Mouse (Mus musculus): ENCODE results near the gene Kcp. TPM values are rescaled to one million over a fixed set of nuclear protein-coding genes. Genes with fewer than 3 reads are reported as not detected.

Kcp gene
- polyA plus RNA-seq, 1 experiment from 2014 or later = 18.9 TPM

- Histone ChIP-seq H3K9ac (peak overlapping the region; percentile 21; the same call in 1 of the 2 replicates), H3K27me3 (replicated peaks) (peaks cover 5% of the 10 kb centered on the region), H3K4me1 (peaks cover 9% of the 10 kb centered on the region), H3K4me3 (peak overlapping the region; percentile 37), H3K9me3 (no peaks in the 10 kb centered on the region), H3K4me2 (peak overlapping the region; percentile 52), H3K27ac (no peak overlapping the region), H3K36me3 (replicated peaks) (peaks cover 5% of the 10 kb centered on the region; the same call in 1 of the 2 replicates)
- ATAC-seq (replicated peaks) = peak; percentile 84
- 3% methylated on average over 33 of the region's 33 CpGs for WGBS
Measured at GRCm38 (mm10) chr6:29473941-29474691, 33.6 kb downstream of the Kcp start.

- H3K4me3 ChIP-seq = no peak within 1 kb of the TSS
- H3K4me1 ChIP-seq = peaks cover 19% of the 10 kb centered on the region
- no peak for ATAC-seq (replicated peaks)
- WGBS = 85% methylated on average over 4 of the region's 4 CpGs
- H3K27ac ChIP-seq = no peak within 1 kb of the TSS
- H3K27me3 ChIP-seq (replicated peaks) = peaks cover 5% of the 10 kb centered on the region
- no peak within 1 kb of the TSS for H3K9ac ChIP-seq
- H3K36me3 ChIP-seq (replicated peaks) = peaks cover 5% of the 10 kb centered on the region; the same call in 1 of the 2 replicates
- no peaks in the 10 kb centered on the region for H3K9me3 ChIP-seq
- no peak within 1 kb of the TSS for H3K4me2 ChIP-seq
Measured at GRCm38 (mm10) chr6:29471137-29471536, 36.6 kb downstream of the Kcp start, which contains the start of gene Atp6v1fnb. Gene Atp6v1fnb, plus strand, starts transcription at chr6:29471437.

- peaks cover 5% of the 10 kb centered on the region; the same call in 1 of the 2 replicates for H3K36me3 ChIP-seq (replicated peaks)
- H3K27ac ChIP-seq = no peak overlapping the region
- H3K9me3 ChIP-seq = no peaks in the 10 kb centered on the region
- H3K4me1 ChIP-seq = peaks cover 16% of the 10 kb centered on the region
- H3K4me2 ChIP-seq = peak overlapping the region; percentile 58
- ATAC-seq (replicated peaks) = no peak
- 90% methylated on average over 3 of the region's 3 CpGs for WGBS
- H3K4me3 ChIP-seq = peak overlapping the region; percentile 69
- H3K27me3 ChIP-seq (replicated peaks) = no peaks in the 10 kb centered on the region; the same call in 1 of the 2 replicates
- no peak overlapping the region for H3K9ac ChIP-seq
Measured at GRCm38 (mm10) chr6:29468851-29469250, 38.9 kb downstream of the Kcp start.

DNA sequence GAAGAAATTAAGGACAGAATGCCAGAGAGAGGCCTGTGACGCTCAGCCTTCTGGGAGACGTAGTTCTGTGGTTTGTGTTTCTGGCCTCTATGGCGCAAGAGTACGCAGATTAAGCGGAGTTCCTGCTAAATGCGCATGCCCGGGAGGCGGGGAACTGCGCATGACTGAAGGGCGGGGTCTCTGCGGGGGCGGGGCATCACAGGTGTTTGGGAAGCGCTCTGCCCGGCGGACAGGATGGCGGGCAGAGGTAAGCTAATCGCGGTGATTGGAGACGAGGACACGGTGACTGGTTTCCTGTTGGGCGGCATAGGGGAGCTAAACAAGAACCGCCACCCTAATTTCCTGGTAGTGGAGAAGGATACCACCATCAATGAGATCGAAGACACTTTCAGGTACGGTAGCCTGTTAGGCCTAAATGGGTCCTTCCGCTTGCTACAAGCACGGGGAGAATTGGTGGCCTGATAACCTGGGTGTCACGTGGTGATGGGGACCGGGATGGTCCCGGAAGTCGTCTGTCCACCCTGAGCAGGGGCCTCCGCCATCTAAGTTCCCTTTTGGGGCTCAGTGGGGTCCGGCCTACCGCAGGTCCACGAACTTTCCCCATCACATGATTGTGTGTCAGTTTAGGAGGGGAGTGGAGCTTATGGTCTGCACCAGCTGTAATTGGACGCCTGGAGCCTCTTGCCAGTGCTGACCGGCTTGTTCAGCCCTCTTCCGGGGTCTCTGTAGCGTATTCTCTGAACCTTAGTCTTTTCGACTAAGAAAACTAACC lies 40.0 kb downstream of the Kcp start, which contains the start of gene Atp6v1f:
Gene Atp6v1f (plus strand): TSS at position 136 of the 772 bp plus-strand sequence.
- Histone ChIP-seq H3K4me2 (peak within 1 kb of the TSS; percentile 58), H3K9me3 (no peaks in the 10 kb centered on the region), H3K27me3 (replicated peaks) (no peaks in the 10 kb centered on the region; the same call in 1 of the 2 replicates), H3K9ac (peak within 1 kb of the TSS; percentile 60), H3K4me1 (peaks cover 13% of the 10 kb centered on the region), H3K27ac (peak within 1 kb of the TSS; percentile 89), H3K4me3 (peak within 1 kb of the TSS; percentile 69), H3K36me3 (replicated peaks) (peaks cover 5% of the 10 kb centered on the region; the same call in 1 of the 2 replicates)
- ATAC-seq (replicated peaks) = peak; percentile 95
- WGBS = under 1% methylated on average over 39 of the region's 39 CpGs

- no peaks in the 10 kb centered on the region for H3K36me3 ChIP-seq (replicated peaks)
- 67% methylated on average over 3 of the region's 3 CpGs for WGBS
- no peak for ATAC-seq (replicated peaks)
Measured at GRCm38 (mm10) chr6:29463388-29463787, 44.4 kb downstream of the Kcp start.

GRCm38 (mm10) chr6:29461502-29461901 lies 46.2 kb downstream of the Kcp start:
- Histone ChIP-seq H3K36me3 (replicated peaks) (no peaks in the 10 kb centered on the region), H3K4me1 (no peaks in the 10 kb centered on the region), H3K4me2 (no peak overlapping the region), H3K9ac (no peak overlapping the region), H3K4me3 (no peak overlapping the region), H3K27me3 (replicated peaks) (no peaks in the 10 kb centered on the region), H3K9me3 (no peaks in the 10 kb centered on the region), H3K27ac (no peak overlapping the region)
- no peak for ATAC-seq (replicated peaks)
- WGBS = 62% methylated on average over 7 of the region's 7 CpGs

More at GRCm38 (mm10) chr6:29463388-29463787, 44.4 kb downstream of the Kcp start:
- H3K4me3 ChIP-seq = no peak overlapping the region
- H3K9ac ChIP-seq = no peak overlapping the region
- no peak overlapping the region for H3K4me2 ChIP-seq
- no peaks in the 10 kb centered on the region for H3K9me3 ChIP-seq
- H3K27ac ChIP-seq = no peak overlapping the region
- H3K27me3 ChIP-seq (replicated peaks) = no peaks in the 10 kb centered on the region
- H3K4me1 ChIP-seq = peaks cover 4% of the 10 kb centered on the region

DNA sequence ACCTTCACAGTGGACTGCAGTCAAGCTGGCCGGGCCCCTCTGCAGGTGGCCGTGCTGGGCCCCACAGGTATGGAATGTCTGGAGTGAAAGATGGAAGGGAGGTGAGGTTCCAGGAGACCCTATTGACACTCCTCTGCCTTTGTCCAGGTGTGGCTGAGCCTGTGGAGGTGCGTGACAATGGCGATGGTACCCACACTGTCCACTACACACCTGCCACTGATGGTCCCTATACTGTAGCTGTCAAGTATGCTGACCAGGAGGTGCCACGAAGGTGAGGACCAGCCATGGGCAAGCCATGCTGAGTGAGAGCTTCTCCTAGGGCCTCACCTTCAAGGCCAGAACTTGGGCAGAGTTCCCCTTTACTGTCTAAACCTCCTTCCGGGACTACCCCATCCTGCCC lies 57.1 kb downstream of the Kcp start:
- Histone ChIP-seq H3K36me3 (replicated peaks) (no peaks in the 10 kb centered on the region), H3K9me3 (no peaks in the 10 kb centered on the region), H3K4me3 (no peak overlapping the region), H3K4me2 (no peak overlapping the region), H3K4me1 (no peaks in the 10 kb centered on the region), H3K27ac (no peak overlapping the region), H3K27me3 (replicated peaks) (no peaks in the 10 kb centered on the region), H3K9ac (no peak overlapping the region)
- 97% methylated on average over 6 of the region's 6 CpGs for WGBS
- no peak for ATAC-seq (replicated peaks)

GRCm38 (mm10) chr6:29449858-29450257 lies 57.9 kb downstream of the Kcp start:
- Histone ChIP-seq H3K27ac (no peak overlapping the region), H3K9me3 (no peaks in the 10 kb centered on the region), H3K9ac (no peak overlapping the region), H3K4me2 (no peak overlapping the region), H3K27me3 (replicated peaks) (no peaks in the 10 kb centered on the region), H3K4me1 (no peaks in the 10 kb centered on the region), H3K36me3 (replicated peaks) (no peaks in the 10 kb centered on the region), H3K4me3 (no peak overlapping the region)
- no peak for ATAC-seq (replicated peaks)
- 39% methylated on average over 4 of the region's 4 CpGs for WGBS

- no peaks in the 10 kb centered on the region for H3K9me3 ChIP-seq
- no peak overlapping the region for H3K4me3 ChIP-seq
- no peak overlapping the region for H3K27ac ChIP-seq
- no peaks in the 10 kb centered on the region for H3K4me1 ChIP-seq
- 95% methylated on average over 7 of the region's 7 CpGs for WGBS
- no peaks in the 10 kb centered on the region for H3K27me3 ChIP-seq (replicated peaks)
- no peaks in the 10 kb centered on the region for H3K36me3 ChIP-seq (replicated peaks)
- H3K4me2 ChIP-seq = no peak overlapping the region
- H3K9ac ChIP-seq = no peak overlapping the region
- ATAC-seq (replicated peaks) = no peak
Measured at GRCm38 (mm10) chr6:29445354-29445753, 62.4 kb downstream of the Kcp start.

- no peaks in the 10 kb centered on the region for H3K4me1 ChIP-seq
- no peak overlapping the region for H3K9ac ChIP-seq
- no peaks in the 10 kb centered on the region for H3K36me3 ChIP-seq (replicated peaks)
- no peak for ATAC-seq (replicated peaks)
- H3K4me2 ChIP-seq = no peak overlapping the region
- no peak overlapping the region for H3K27ac ChIP-seq
- H3K4me3 ChIP-seq = no peak overlapping the region
- WGBS = 71% methylated on average over 11 of the region's 11 CpGs
- no peaks in the 10 kb centered on the region for H3K27me3 ChIP-seq (replicated peaks)
- H3K9me3 ChIP-seq = no peaks in the 10 kb centered on the region
Measured at GRCm38 (mm10) chr6:29444773-29445172, 63.0 kb downstream of the Kcp start.

DNA sequence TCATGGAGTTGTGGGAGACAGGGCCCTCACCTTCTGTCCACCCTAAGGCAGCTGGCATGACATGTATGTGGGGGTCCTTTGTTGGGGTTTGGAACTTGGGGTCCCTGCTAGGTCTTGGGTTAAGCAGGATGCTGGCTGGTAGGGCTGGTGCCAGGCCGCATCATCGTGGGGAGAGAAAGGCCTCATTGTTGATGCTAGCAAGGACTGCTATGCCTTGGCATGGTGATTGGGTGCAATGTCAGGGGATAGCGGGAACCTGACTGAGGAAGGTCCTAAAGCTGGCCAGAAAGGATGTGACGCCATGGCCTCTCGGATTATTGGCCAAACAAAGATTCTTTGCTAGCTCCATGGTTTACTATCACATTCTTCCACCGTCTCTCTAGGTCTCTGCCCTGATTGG lies 68.0 kb downstream of the Kcp start:
- no peaks in the 10 kb centered on the region for H3K36me3 ChIP-seq (replicated peaks)
- H3K4me1 ChIP-seq = peaks cover 21% of the 10 kb centered on the region
- WGBS = 91% methylated on average over 6 of the region's 6 CpGs
- no peak overlapping the region for H3K4me3 ChIP-seq
- H3K27ac ChIP-seq = no peak overlapping the region
- no peak overlapping the region for H3K4me2 ChIP-seq
- no peaks in the 10 kb centered on the region for H3K9me3 ChIP-seq
- H3K9ac ChIP-seq = no peak overlapping the region
- peaks cover 7% of the 10 kb centered on the region; the same call in 1 of the 2 replicates for H3K27me3 ChIP-seq (replicated peaks)
- ATAC-seq (replicated peaks) = no peak

- H3K4me3 ChIP-seq = no peak overlapping the region
- ATAC-seq (replicated peaks) = no peak
- H3K27me3 ChIP-seq (replicated peaks) = peaks cover 12% of the 10 kb centered on the region
- H3K27ac ChIP-seq = no peak overlapping the region
- no peak overlapping the region for H3K4me2 ChIP-seq
- 78% methylated on average over 4 of the region's 4 CpGs for WGBS
- H3K9me3 ChIP-seq = no peaks in the 10 kb centered on the region
- peaks cover 21% of the 10 kb centered on the region for H3K4me1 ChIP-seq
- H3K9ac ChIP-seq = no peak overlapping the region
- H3K36me3 ChIP-seq (replicated peaks) = no peaks in the 10 kb centered on the region
Measured at GRCm38 (mm10) chr6:29439251-29439650, 68.5 kb downstream of the Kcp start.
